Mouse (Mus musculus) Patski (cell line): Measurements from ENCODE around the gene Mrvi1. TPM values are rescaled to one million over a fixed set of nuclear protein-coding genes. Genes with fewer than 3 reads are reported as not detected.

ENCODE experiments used
- ATAC-seq: fragments of 100-300 bp; one replicate; pipeline ENCODE4 v1.8.0; 2021
- CTCF ChIA-PET: fragments of 350-600 bp; sonication (Branson Sonifier 250); formaldehyde crosslinking; loops from one replicate; lab custom pipeline; 2022; ENCODE audit warnings: inconsistent platforms; lab: Charles Lee
- POLR2A ChIA-PET: fragments of 350-600 bp; sonication (Branson Sonifier 250); formaldehyde crosslinking; loops from one replicate; lab custom pipeline; 2022; ENCODE audit warnings: antibody characterized with exemption, inconsistent platforms; lab: Charles Lee
- DNase-seq: peaks from one replicate; pipeline ENCODE4 v3.0.0-alpha.2; 2011; ENCODE audit warnings: low read depth, low spot score
- H3K27me3 ChIP-seq: fragments of 371-371 bp; one replicate; pipeline ENCODE4 v1.5.1; 2021
- CTCF ChIP-seq: fragments of 100-300 bp; IDR thresholded peaks from one replicate; pipeline ENCODE4 v1.5.1; 2021
- in situ Hi-C: fragments of 300-500 bp; cut with MboI; formaldehyde crosslinking; loops from 3 replicates; pipeline ENCODE4 v1.11.1; 2018; ENCODE audit warnings: low pct_unique_long_range_greater_than_20kb, mixed read lengths
- polyA plus RNA-seq: library from polyadenylated mRNA; unstranded; gene quantifications from one replicate; pipeline ENCODE4 v1.2.3, GENCODE M21; 2021

The Mrvi1 gene
- polyA plus RNA-seq, 1 experiment from 2014 or later: 0.51 TPM

- DNase-seq: no peak
- TF ChIP-seq CTCF: no peak
- in situ Hi-C loops: no loop called here
- ChIA-PET CTCF (no interaction called here), POLR2A (no interaction called here)
- no peak for ATAC-seq
- no peaks in the 10 kb centered on the region for H3K27me3 ChIP-seq
Measured at GRCm38 (mm10) chr7:110893943-110894610, 88.2 kb downstream of the Mrvi1 start.

GRCm38 (mm10) chr7:110891501-110891986, 90.7 kb downstream of the Mrvi1 start:
- TF ChIP-seq CTCF: no peak
- ChIA-PET POLR2A (no interaction called here), CTCF (no interaction called here)
- H3K27me3 ChIP-seq: no peaks in the 10 kb centered on the region
- ATAC-seq (no peak), DNase-seq (no peak)
- in situ Hi-C loops: no loop called here

DNA sequence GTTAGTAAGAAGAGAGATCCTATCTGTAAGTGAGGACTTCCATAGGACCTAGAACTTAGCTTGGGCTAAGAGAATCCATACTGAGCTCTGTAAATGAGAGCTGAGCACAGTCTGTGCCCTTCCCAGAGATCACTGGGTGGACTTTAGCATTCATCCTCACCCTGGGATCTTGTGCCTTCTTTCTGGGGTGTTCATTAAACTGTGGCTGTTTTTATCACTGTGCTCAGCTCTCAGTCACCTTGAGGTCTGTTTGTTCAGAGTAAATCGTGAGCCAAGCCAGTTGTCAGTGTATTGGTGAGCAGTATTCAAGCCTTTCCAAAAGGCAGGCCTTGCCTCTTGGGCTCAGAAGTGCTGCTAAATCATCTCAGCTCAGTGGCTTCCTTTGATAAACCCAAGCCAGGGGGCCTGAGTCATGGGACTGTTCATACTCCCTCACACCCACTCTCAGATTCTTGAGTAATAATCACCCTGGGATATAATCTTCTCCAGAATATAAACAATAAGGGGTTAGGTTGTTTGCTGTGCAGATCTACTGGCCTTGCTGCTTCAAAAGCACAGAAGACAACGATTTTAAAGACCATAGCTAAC, 100.4 kb downstream of the Mrvi1 start:
- DNase-seq: no peak
- ATAC-seq: no peak
- in situ Hi-C loops: no loop called here
- POLR2A ChIA-PET: interaction anchor here (1.3 kb wide), 1 partner anchor 59 kb away, joined by 3 read pairs; no protein-coding TSS in a partner anchor
- CTCF ChIA-PET: interaction anchor here (1.1 to 1.4 kb wide), 4 partner anchors 9 to 42 kb away, joined by 3 read pairs; no protein-coding TSS in a partner anchor
- no peaks in the 10 kb centered on the region for H3K27me3 ChIP-seq
- TF ChIP-seq CTCF: no peak

- in situ Hi-C loops: no loop called here
- ATAC-seq (no peak), DNase-seq (no peak)
- TF ChIP-seq CTCF: no peak
- no peaks in the 10 kb centered on the region for H3K27me3 ChIP-seq
- CTCF ChIA-PET: no interaction called here
- POLR2A ChIA-PET: interaction anchor here (0.6 kb wide), 1 partner anchor 48 kb away, joined by 3 read pairs; no protein-coding TSS in a partner anchor
Measured at GRCm38 (mm10) chr7:110878028-110878427, 104.2 kb downstream of the Mrvi1 start.

DNA sequence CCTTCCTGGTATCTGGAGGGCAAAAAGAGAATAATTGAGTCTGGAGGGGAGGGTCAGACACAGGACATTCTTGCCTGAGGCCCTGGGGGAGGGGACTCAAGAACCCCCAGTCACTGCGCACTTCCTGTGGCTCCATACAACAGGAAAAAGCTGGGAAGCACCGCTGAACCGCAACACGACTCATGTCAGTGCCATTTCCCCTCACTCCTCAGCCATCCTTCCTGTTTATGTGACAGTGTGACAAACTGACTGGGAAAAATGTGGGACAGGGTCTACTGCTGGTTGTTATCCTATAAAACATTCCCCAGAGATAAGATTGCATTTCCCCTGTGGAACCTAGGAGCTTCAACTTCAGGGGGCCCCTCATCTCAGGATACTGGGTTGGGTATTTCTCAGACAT, 105.3 kb downstream of the Mrvi1 start:
- no peak for TF ChIP-seq CTCF
- POLR2A ChIA-PET: no interaction called here
- CTCF ChIA-PET: interaction anchor here (1.0 kb wide), 1 partner anchor 10 kb away, joined by 3 read pairs; no protein-coding TSS in a partner anchor
- ATAC-seq (no peak), DNase-seq (no peak)
- no peaks in the 10 kb centered on the region for H3K27me3 ChIP-seq
- in situ Hi-C loops: no loop called here

- ATAC-seq: no peak
- in situ Hi-C loops: no loop called here
- POLR2A ChIA-PET: interaction anchor here (0.6 kb wide), 1 partner anchor 12 kb away, joined by 3 read pairs; no protein-coding TSS in a partner anchor
- no peak for DNase-seq
- H3K27me3 ChIP-seq: no peaks in the 10 kb centered on the region
- CTCF ChIA-PET: interaction anchor here (1.1 kb wide), 1 partner anchor 11 kb away, joined by 3 read pairs; no protein-coding TSS in a partner anchor
- no peak for TF ChIP-seq CTCF
Measured at GRCm38 (mm10) chr7:110868807-110869206, 113.5 kb downstream of the Mrvi1 start.

DNA sequence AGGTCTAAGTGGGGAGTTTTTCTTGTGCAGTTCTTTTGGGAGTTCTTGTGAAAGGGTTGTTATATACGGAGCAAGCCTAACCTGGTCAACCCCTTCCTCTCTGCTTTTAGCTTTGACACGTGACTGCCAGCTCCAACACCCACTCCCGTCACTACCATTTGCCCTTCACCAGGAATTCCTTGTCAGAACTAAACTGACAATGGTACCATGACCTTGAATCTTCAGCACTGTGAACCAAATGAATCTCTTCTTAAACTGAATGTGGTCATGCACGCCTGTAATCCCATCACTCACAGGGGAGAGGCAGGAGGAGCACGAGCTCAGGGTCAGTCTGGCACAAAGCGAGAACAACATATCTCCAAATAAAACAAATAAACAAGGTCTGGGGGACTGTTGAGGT, 115.1 kb downstream of the Mrvi1 start:
- DNase-seq (no peak), ATAC-seq (no peak)
- no peak for TF ChIP-seq CTCF
- POLR2A ChIA-PET: no interaction called here
- no peaks in the 10 kb centered on the region for H3K27me3 ChIP-seq
- CTCF ChIA-PET: no interaction called here
- in situ Hi-C loops: no loop called here

- CTCF ChIA-PET: no interaction called here
- DNase-seq (no peak), ATAC-seq (no peak)
- POLR2A ChIA-PET: no interaction called here
- TF ChIP-seq CTCF: no peak
- in situ Hi-C loops: no loop called here
- H3K27me3 ChIP-seq: no peaks in the 10 kb centered on the region
Measured at GRCm38 (mm10) chr7:110866021-110866420, 116.2 kb downstream of the Mrvi1 start.

DNA sequence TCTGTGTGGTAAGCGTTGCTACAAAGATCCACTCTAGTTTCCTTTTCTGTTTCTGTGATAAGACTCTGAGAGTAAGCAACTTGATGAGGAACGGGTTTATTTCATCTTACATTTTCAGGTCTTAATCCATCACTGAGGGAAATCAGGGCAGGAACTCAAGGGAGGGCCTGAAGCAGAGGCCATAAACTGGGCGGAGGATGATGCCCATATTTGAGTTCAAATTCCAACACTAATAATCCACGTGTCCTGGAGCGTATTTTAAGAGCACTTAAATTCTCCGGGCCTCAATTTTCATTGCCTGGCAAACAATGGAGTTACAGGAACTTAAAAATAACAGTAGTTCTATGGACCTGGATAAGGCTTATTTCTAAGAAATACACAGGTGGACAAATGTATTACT, 116.7 kb downstream of the Mrvi1 start:
- POLR2A ChIA-PET: no interaction called here

DNA sequence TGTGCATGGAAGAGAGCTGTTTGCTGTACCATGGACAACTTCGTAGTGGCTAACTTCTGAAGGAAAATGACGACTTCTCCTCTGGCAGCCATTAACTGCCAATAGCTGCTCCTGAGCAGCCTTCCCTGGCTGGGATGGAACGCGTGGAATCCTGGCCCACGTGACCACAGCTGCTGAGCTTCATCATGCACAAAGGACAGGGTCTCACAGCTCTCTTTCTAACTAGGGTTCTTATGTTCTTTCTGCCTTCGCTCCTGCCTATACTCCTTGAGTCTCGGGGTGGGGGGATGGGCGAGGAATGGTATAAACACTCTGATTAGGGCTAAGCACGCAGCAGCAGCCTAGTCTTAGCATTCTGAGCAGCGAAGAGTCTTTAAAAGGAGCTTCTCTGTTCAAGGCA, 117.2 kb downstream of the Mrvi1 start:
- CTCF ChIA-PET: no interaction called here
- H3K27me3 ChIP-seq: no peaks in the 10 kb centered on the region
- DNase-seq (no peak), ATAC-seq (no peak)
- in situ Hi-C loops: no loop called here
- POLR2A ChIA-PET: no interaction called here
- TF ChIP-seq CTCF: no peak

More for the DNA sequence above, 116.7 kb downstream of the Mrvi1 start:
- CTCF ChIA-PET: no interaction called here
- TF ChIP-seq CTCF: no peak
- no peaks in the 10 kb centered on the region for H3K27me3 ChIP-seq
- ATAC-seq (no peak), DNase-seq (no peak)
- in situ Hi-C loops: no loop called here

DNA sequence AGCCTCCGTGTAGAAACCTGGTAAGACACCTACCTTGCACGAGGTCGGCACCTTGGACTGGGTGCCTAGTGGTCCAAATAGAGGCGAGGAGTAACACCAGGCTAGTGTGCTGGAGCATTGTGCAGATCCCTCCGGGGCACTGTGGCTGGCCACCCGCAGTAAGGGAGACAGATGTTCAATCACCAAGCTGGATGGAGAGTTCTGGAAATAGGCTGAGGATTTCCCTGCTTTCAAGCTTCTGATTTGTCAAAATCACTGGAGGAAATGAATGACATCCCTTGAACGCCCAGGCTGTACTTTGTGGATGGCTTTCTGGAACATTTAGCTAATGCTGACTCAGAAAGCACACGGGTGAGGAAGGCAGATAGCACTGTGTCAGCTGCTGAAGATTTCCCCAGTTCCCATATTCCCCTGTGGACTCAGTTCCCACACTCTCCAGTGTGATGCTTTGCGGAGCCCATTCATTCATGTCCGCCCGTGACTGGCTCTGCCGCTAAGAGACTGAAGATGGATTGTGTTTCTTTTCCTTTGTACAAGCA, 119.4 kb downstream of the Mrvi1 start, which contains the start of gene Lyve1:
Gene Lyve1, minus strand, starts transcription at position 489 of the 539 bp plus-strand sequence.
- no peaks in the 10 kb centered on the region for H3K27me3 ChIP-seq
- POLR2A ChIA-PET: no interaction called here
- no peak for ATAC-seq
- no peak for DNase-seq
- in situ Hi-C loops: no loop called here
- TF ChIP-seq CTCF: no peak
- CTCF ChIA-PET: no interaction called here
